Mouse (Mus musculus): ENCODE results near the gene Nuak2. TPM values are rescaled to one million over a fixed set of nuclear protein-coding genes. Genes with fewer than 3 reads are reported as not detected.

Nuak2 gene
- polyA plus RNA-seq, 1 experiment: 2.9 TPM

DNA sequence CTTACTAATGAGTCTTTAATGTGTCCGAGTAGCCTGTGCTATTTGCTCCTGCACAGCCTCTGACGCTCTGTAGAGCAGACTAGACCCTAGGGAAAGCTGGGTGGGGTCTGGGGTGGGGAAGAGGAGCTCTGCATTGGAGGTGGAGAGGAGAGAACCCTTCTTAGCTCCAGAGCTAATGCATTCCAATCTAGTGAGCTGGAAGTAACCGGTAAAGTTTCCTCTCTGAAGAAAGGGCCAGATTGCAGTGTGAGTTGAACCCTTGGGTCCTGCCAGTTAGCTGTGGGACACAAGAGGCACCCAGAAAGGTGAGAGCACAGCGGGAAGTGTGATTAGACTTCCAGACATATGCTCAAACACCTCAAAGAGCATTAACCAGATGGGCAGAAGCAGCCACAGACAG lies 24.2 kb upstream of the Nuak2 start:
- WGBS: 58% methylated on average over 4 of the region's 4 CpGs

DNA sequence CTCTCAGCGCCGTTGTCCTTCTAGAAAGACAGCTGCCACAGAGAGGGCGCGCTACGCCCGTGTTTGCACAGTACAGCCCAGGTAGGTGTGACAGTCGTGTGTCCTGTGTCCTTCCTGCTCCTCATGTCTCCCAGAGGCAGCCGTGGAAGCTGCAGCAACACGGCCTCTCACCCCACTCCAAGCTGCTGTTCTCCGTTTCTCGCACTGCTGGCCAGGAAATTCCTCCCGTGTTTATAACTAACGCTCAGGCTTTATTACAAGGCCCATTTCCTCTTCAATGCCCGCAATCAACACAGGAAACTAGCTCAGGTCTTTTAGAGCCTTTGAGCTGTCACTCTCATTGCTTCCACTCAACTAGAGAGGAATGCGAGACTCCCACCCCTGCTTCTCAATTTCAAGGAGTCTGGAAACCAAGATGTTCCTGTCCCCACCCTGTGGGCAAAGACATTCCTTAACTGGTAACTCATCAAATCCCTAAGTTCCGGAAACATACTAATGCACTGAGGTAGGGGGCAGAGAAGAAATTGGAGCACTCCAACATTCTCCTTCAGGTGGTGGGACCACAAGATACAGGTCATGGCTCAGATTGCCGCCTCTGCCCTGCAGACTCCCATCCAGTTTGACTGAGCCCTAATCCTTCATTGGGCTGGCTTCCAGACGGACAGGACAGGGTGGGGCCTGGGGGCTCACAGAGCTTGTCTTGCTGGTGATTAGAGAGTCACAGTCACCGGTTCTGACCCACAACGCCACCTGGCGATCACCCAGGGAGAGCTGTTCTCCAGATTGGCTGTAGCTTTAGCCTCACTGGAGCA lies 23.4 kb upstream of the Nuak2 start:
- Histone ChIP-seq H3K27me3 (ENCODE audit: control insufficient read depth, insufficient read depth, low read length) (no peaks in the 10 kb centered on the region), H3K27ac (ENCODE audit: insufficient read depth, low read length) (no peak overlapping the region), H3K4me3 (replicated peaks; ENCODE audit: insufficient read depth, low read depth, low read length) (no peak overlapping the region), H3K4me1 (ENCODE audit: control insufficient read depth, insufficient read depth, low read length) (peaks cover 32% of the 10 kb centered on the region)
- TF ChIP-seq POLR2A (IDR thresholded peaks at IDR 0.05; ENCODE audit: borderline replicate concordance, insufficient read depth, low read length) (no peak), CTCF (IDR thresholded peaks at IDR 0.05; ENCODE audit: borderline replicate concordance, insufficient read depth, low read depth, low read length) (peak; percentile 32; the same call in 1 of the 2 replicates)
- peak in 1 of 2 experiments; percentile 40 for DNase-seq
- WGBS: 71% methylated on average over 21 of the region's 21 CpGs

More for the DNA sequence above, 24.2 kb upstream of the Nuak2 start:
- no peak for TF ChIP-seq CTCF (IDR thresholded peaks at IDR 0.05; ENCODE audit: borderline replicate concordance, insufficient read depth, low read depth, low read length)
- no peak for TF ChIP-seq POLR2A (IDR thresholded peaks at IDR 0.05; ENCODE audit: borderline replicate concordance, insufficient read depth, low read length)
- H3K27me3 ChIP-seq (ENCODE audit: control insufficient read depth, insufficient read depth, low read length): no peaks in the 10 kb centered on the region
- H3K4me3 ChIP-seq (replicated peaks; ENCODE audit: insufficient read depth, low read depth, low read length): no peak overlapping the region
- peaks cover 34% of the 10 kb centered on the region for H3K4me1 ChIP-seq (ENCODE audit: control insufficient read depth, insufficient read depth, low read length)
- no peak overlapping the region for H3K27ac ChIP-seq (ENCODE audit: insufficient read depth, low read length)
- no peak for DNase-seq

DNA sequence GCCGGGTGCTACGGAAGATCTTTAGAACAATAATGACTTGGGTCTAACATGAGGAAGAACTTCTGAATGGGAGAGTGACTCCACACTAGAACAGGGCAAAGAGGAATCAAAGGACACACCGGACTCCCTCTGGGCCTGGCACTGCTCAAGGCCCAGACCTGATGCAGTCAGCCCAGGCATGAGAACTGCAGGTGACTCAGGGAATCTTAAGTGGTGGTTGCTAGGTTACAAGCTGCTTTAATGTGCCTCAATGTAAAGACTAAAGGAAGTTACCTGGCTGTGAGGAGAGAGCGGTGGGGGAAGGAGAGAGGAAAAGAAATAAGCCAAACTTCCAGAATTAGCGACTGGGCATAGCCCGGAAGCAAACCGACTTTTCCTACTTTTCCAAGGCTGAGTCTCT lies 20.4 kb upstream of the Nuak2 start:
- no peaks in the 10 kb centered on the region for H3K27me3 ChIP-seq (ENCODE audit: control insufficient read depth, insufficient read depth, low read length)
- H3K27ac ChIP-seq (ENCODE audit: insufficient read depth, low read length): no peak overlapping the region
- TF ChIP-seq POLR2A (IDR thresholded peaks at IDR 0.05; ENCODE audit: borderline replicate concordance, insufficient read depth, low read length): no peak
- no peak for TF ChIP-seq CTCF (IDR thresholded peaks at IDR 0.05; ENCODE audit: borderline replicate concordance, insufficient read depth, low read depth, low read length)
- 76% methylated on average over 7 of the region's 7 CpGs for WGBS
- peaks cover 24% of the 10 kb centered on the region for H3K4me1 ChIP-seq (ENCODE audit: control insufficient read depth, insufficient read depth, low read length)
- no peak for DNase-seq
- H3K4me3 ChIP-seq (replicated peaks; ENCODE audit: insufficient read depth, low read depth, low read length): no peak overlapping the region

DNA sequence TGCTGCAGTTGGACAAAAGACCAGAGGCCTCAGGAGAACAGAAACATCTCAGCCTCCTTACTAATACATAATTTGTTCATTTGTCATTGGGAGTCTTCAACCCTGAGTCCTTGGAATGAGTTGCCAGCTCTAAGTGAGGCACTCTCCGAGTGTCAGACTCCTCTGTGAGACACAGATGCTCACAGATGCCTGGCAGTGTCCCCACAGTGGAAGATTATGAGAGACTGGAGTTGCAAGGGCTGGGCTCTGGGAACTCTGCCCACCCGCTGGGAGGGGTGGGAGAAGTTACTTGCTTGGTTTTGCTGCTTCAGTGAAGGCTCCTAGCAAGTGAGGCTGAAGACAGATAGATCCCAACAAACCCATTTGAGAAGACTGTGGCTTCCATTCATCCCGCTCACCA lies 19.9 kb upstream of the Nuak2 start:
- Histone ChIP-seq H3K4me1 (ENCODE audit: control insufficient read depth, insufficient read depth, low read length) (peaks cover 22% of the 10 kb centered on the region), H3K4me3 (replicated peaks; ENCODE audit: insufficient read depth, low read depth, low read length) (no peak overlapping the region), H3K27ac (ENCODE audit: insufficient read depth, low read length) (no peak overlapping the region), H3K27me3 (ENCODE audit: control insufficient read depth, insufficient read depth, low read length) (no peaks in the 10 kb centered on the region)
- TF ChIP-seq POLR2A (IDR thresholded peaks at IDR 0.05; ENCODE audit: borderline replicate concordance, insufficient read depth, low read length) (no peak), CTCF (IDR thresholded peaks at IDR 0.05; ENCODE audit: borderline replicate concordance, insufficient read depth, low read depth, low read length) (no peak)
- WGBS: 60% methylated on average over 3 of the region's 3 CpGs
- no peak for DNase-seq

DNA sequence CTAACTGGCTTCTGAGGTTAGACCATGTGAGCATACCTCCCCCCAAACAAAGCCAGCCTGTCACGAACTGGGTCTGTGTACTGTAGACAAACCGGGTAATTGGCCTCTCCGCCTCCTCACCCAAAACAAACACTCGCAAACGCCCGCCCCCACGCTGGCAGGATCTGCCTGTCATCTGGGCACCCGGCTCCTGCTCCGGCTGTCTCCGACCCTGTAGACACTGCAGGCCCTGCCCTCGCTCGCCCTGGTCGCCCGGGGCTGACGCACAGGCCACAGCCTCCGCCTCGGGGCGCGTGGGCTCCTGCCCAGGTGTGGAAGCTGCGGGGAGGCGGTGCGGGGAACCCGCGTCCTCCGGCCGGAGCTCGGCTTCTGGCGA lies 17.5 kb upstream of the Nuak2 start, which contains the start of gene Klhdc8a:
Gene Klhdc8a (plus strand): TSS at position 202 of the 376 bp plus-strand sequence.
- Histone ChIP-seq H3K27me3 (ENCODE audit: control insufficient read depth, insufficient read depth, low read length) (no peaks in the 10 kb centered on the region), H3K4me3 (replicated peaks; ENCODE audit: insufficient read depth, low read depth, low read length) (peak within 1 kb of the TSS; percentile 71), H3K4me1 (ENCODE audit: control insufficient read depth, insufficient read depth, low read length) (peaks cover 22% of the 10 kb centered on the region), H3K27ac (ENCODE audit: insufficient read depth, low read length) (peak within 1 kb of the TSS; percentile 95)
- DNase-seq: peak; percentile 82 to 84
- WGBS: 1% methylated on average over 28 of the region's 28 CpGs
- no peak for TF ChIP-seq CTCF (IDR thresholded peaks at IDR 0.05; ENCODE audit: borderline replicate concordance, insufficient read depth, low read depth, low read length)
- TF ChIP-seq POLR2A (IDR thresholded peaks at IDR 0.05; ENCODE audit: borderline replicate concordance, insufficient read depth, low read length): peak; percentile 46; the same call in 1 of the 2 replicates

DNA sequence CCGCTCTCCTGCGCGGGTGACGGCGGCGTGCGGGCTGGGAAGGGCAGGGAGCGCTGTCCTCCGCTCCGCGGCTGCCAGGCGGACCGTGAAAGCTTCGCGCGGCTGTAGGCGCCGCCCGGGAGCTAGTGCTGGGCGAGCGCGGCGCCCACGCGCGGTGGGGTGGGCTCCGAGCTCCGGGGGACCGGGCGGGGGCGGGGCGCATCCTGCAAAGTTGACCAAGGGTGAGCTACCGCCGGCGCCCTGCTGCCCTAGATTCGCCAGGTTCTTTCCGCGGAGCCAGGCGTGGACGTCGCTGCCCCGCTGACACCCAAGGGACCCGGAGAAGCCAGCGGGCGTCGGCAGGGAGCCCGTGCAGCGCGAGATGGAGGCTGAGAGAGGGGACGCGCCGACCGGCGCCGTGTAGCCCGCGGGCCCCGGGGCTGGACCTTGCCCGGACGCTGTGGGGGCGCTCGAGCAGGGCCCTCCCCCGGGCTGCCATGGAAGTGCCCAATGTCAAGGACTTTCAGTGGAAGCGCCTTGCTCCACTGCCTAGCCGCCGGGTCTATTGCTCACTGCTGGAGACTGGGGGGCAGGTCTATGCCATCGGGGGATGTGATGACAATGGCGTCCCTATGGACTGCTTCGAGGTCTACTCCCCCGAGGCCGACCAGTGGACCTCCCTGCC lies 17.0 kb upstream of the Nuak2 start:
- Histone ChIP-seq H3K27me3 (ENCODE audit: control insufficient read depth, insufficient read depth, low read length) (no peaks in the 10 kb centered on the region), H3K27ac (ENCODE audit: insufficient read depth, low read length) (peak overlapping the region; percentile 95), H3K4me3 (replicated peaks; ENCODE audit: insufficient read depth, low read depth, low read length) (peak overlapping the region; percentile 71), H3K4me1 (ENCODE audit: control insufficient read depth, insufficient read depth, low read length) (peaks cover 22% of the 10 kb centered on the region)
- 1% methylated on average over 67 of the region's 71 CpGs for WGBS
- DNase-seq: peak in 1 of 2 experiments; percentile 66
- TF ChIP-seq CTCF (IDR thresholded peaks at IDR 0.05; ENCODE audit: borderline replicate concordance, insufficient read depth, low read depth, low read length) (no peak), POLR2A (IDR thresholded peaks at IDR 0.05; ENCODE audit: borderline replicate concordance, insufficient read depth, low read length) (0 out of 2 replicates have a peak, but pooled peaks have one; percentile 17)

DNA sequence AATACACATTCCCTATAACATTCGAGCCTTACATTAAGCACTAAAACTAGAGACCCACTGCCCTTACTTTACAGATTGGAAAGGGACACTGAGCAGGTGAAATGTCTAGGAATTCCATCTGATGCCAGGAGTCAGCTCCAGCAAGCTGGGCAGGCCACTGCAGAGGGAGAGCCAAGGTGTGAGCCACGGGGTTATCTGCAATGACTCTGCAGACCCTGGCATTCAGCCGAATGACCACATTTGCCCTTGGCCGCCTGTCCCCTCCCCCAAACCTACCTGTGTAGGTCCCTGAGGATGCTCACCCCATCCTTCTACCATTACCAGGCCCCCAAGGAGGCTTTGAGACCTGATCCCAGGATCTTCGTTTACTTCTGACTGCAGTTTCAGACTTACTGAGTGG lies 16.2 kb upstream of the Nuak2 start:
- H3K4me1 ChIP-seq (ENCODE audit: control insufficient read depth, insufficient read depth, low read length): peaks cover 22% of the 10 kb centered on the region
- peak overlapping the region; percentile 71 for H3K4me3 ChIP-seq (replicated peaks; ENCODE audit: insufficient read depth, low read depth, low read length)
- 31% methylated on average over 5 of the region's 5 CpGs for WGBS

More for the DNA sequence above, 16.2 kb upstream of the Nuak2 start:
- no peak for TF ChIP-seq POLR2A (IDR thresholded peaks at IDR 0.05; ENCODE audit: borderline replicate concordance, insufficient read depth, low read length)
- TF ChIP-seq CTCF (IDR thresholded peaks at IDR 0.05; ENCODE audit: borderline replicate concordance, insufficient read depth, low read depth, low read length): no peak
- peak; percentile 56 to 67 for DNase-seq
- Histone ChIP-seq H3K27me3 (ENCODE audit: control insufficient read depth, insufficient read depth, low read length) (no peaks in the 10 kb centered on the region), H3K27ac (ENCODE audit: insufficient read depth, low read length) (no peak overlapping the region)

Measured in cerebellum, adult 2 months (tissue).